Mouse (Mus musculus): ENCODE measurements around the gene Dnajb13. TPM values are rescaled to one million over a fixed set of nuclear protein-coding genes. Genes with fewer than 3 reads are reported as not detected.

The Dnajb13 gene
- total and polyA plus RNA-seq, 3 experiments: 2.0 to 3.6 TPM; not detected in 1

DNA sequence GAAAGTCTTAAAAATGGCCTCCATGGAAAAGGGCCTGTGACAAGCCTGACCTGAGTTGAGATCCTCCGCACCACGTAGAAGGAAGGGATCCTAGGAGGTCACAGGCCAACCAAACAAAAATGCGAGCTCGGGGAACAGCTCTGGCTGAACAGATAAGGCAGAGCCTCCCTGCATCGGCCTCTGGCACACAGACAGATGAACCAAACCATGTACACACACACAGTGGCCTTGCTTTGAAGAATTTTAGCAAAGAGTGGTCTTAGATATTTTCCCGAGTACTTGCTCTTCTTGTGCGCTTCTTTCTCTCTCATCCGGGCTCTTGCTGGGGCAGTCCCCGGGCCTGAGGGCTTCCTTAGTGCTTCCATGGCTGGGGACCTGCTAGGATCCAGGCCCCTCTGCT is 51.6 kb downstream of the Dnajb13 start:
- 0 out of 2 replicates have a peak overlapping the region, but pooled peaks have one; percentile 31 for H3K27ac ChIP-seq (ENCODE audit: control insufficient read depth, low read depth, low read length)
- no peak overlapping the region for H3K9ac ChIP-seq (ENCODE audit: control insufficient read depth, low read depth, low read length, poor library complexity, severe bottlenecking)
- no peaks in the 10 kb centered on the region for H3K27me3 ChIP-seq (ENCODE audit: control insufficient read depth in 1 of 2, insufficient read depth in 2 of 2, low read length in 2 of 2)
- peaks cover 0 to 49% of the 10 kb centered on the region in 2 experiments; a peak in 3 of 4 replicates for H3K36me3 ChIP-seq (ENCODE audit: control insufficient read depth in 1 of 2, insufficient read depth in 2 of 2, low read length in 2 of 2)
- H3K4me3 ChIP-seq (ENCODE audit: control insufficient read depth in 1 of 2, insufficient read depth in 1 of 2, low read depth in 2 of 2, low read length in 2 of 2): no peak overlapping the region
- peak; percentile 78 for DNase-seq (ENCODE audit: low read depth, low spot score)
- no peaks in the 10 kb centered on the region for H3K79me2 ChIP-seq (ENCODE audit: control insufficient read depth, insufficient read depth, low read length, poor library complexity)
- H3K9me3 ChIP-seq (replicated peaks; ENCODE audit: insufficient read depth, low read length): no peaks in the 10 kb centered on the region
- peaks cover 35 to 49% of the 10 kb centered on the region in 2 experiments for H3K4me1 ChIP-seq (ENCODE audit: control insufficient read depth in 1 of 2, insufficient read depth in 2 of 2, low read length in 2 of 2)
- TF ChIP-seq USF1 (IDR thresholded peaks at IDR 0.05; ENCODE audit: low read depth, low read length): no peak
- TF ChIP-seq ZMIZ1 (IDR thresholded peaks at IDR 0.05; ENCODE audit: low read depth, low read length): no peak
- no peak for TF ChIP-seq MAZ (IDR thresholded peaks at IDR 0.05; ENCODE audit: low read depth, low read length)
- no peak for TF ChIP-seq ZC3H11A (IDR thresholded peaks at IDR 0.05; ENCODE audit: low read depth, low read length)
- no peak for TF ChIP-seq MEF2A (IDR thresholded peaks at IDR 0.05; ENCODE audit: extremely low read depth, insufficient replicate concordance, low read depth, low read length, poor library complexity, severe bottlenecking)
- TF ChIP-seq EP300 (IDR thresholded peaks at IDR 0.05; ENCODE audit: low read depth in 1 of 2, low read length in 2 of 2): peak; percentile 60 to 64; a peak in 2 of 4 replicates
- TF ChIP-seq POLR2AphosphoS2 (IDR thresholded peaks at IDR 0.05; ENCODE audit: low read length): no peak
- TF ChIP-seq MAX (IDR thresholded peaks at IDR 0.05; ENCODE audit: low read length): no peak
- no peak for TF ChIP-seq UBTF (IDR thresholded peaks at IDR 0.05; ENCODE audit: borderline replicate concordance, insufficient read depth, low read depth, low read length)
- TF ChIP-seq RCOR1 (IDR thresholded peaks at IDR 0.05; ENCODE audit: low read depth, low read length): peak; percentile 44; the same call in 1 of the 2 replicates
- TF ChIP-seq BHLHE40 (IDR thresholded peaks at IDR 0.05; ENCODE audit: borderline replicate concordance, low read depth, low read length): no peak
- no peak for TF ChIP-seq ZNF384 (IDR thresholded peaks at IDR 0.05; ENCODE audit: low read depth, low read length)
- TF ChIP-seq SMC3 (IDR thresholded peaks at IDR 0.05; ENCODE audit: low read depth, low read length): no peak
- TF ChIP-seq POLR2AphosphoS5 (IDR thresholded peaks at IDR 0.05; ENCODE audit: borderline replicate concordance, low read depth, low read length): no peak
- no peak for TF ChIP-seq GABPA (IDR thresholded peaks at IDR 0.05; ENCODE audit: low read depth, low read length)
- TF ChIP-seq E2F4 (IDR thresholded peaks at IDR 0.05; ENCODE audit: borderline replicate concordance, low read depth, low read length): no peak
- no peak for TF ChIP-seq TBP (IDR thresholded peaks at IDR 0.05; ENCODE audit: low read depth, low read length)
- no peak for TF ChIP-seq POLR2A (IDR thresholded peaks at IDR 0.05; ENCODE audit: control insufficient read depth in 1 of 2, insufficient read depth in 1 of 2, low read depth in 1 of 2, low read length in 2 of 2, poor library complexity in 1 of 2)
- TF ChIP-seq TCF12 (IDR thresholded peaks at IDR 0.05; ENCODE audit: low read depth, low read length): peak; percentile 71
- no peak for TF ChIP-seq NELFE (IDR thresholded peaks at IDR 0.05; ENCODE audit: low read depth, low read length)
- peak; percentile 50; the same call in 1 of the 2 replicates for TF ChIP-seq ETS1 (IDR thresholded peaks at IDR 0.05; ENCODE audit: low read depth, low read length)
- no peak for TF ChIP-seq NRF1 (IDR thresholded peaks at IDR 0.05; ENCODE audit: insufficient read depth, low read depth, low read length, poor library complexity, severe bottlenecking)
- TF ChIP-seq GATA1 (IDR thresholded peaks at IDR 0.05; ENCODE audit: low read depth, low read length): peak; percentile 72
- TF ChIP-seq JUND (IDR thresholded peaks at IDR 0.05; ENCODE audit: low read depth, low read length): no peak
- TF ChIP-seq SIN3A (IDR thresholded peaks at IDR 0.05; ENCODE audit: low read length): 0 out of 2 replicates have a peak, but pooled peaks have one; percentile 46
- TF ChIP-seq MXI1 (IDR thresholded peaks at IDR 0.05; ENCODE audit: low read depth, low read length): no peak
- TF ChIP-seq CHD1 (IDR thresholded peaks at IDR 0.05; ENCODE audit: low read depth, low read length): no peak
- no peak for TF ChIP-seq KAT2A (conservative IDR thresholded peaks at IDR 0.05; ENCODE audit: low read depth, low read length)
- TF ChIP-seq MYB (IDR thresholded peaks at IDR 0.05; ENCODE audit: low read depth, low read length): no peak
- TF ChIP-seq ZKSCAN1 (IDR thresholded peaks at IDR 0.05; ENCODE audit: low read depth, low read length): no peak
- TF ChIP-seq TAL1 (IDR thresholded peaks at IDR 0.05; ENCODE audit: low read length): peak; percentile 76
- TF ChIP-seq MYC (IDR thresholded peaks at IDR 0.05; ENCODE audit: low read depth, low read length): no peak
- TF ChIP-seq CTCF (IDR thresholded peaks at IDR 0.05 in 2 of 3, conservative IDR thresholded peaks at IDR 0.05 in 1 of 3; ENCODE audit: control insufficient read depth in 1 of 3, insufficient read depth in 1 of 3, low read depth in 2 of 3, low read length in 3 of 3, poor library complexity in 1 of 3, severe bottlenecking in 1 of 3): no peak
- no peak for TF ChIP-seq HCFC1 (IDR thresholded peaks at IDR 0.05; ENCODE audit: low read depth, low read length)
- TF ChIP-seq ELF1 (IDR thresholded peaks at IDR 0.05; ENCODE audit: low read depth, low read length): no peak
- no peak for TF ChIP-seq MAFK (IDR thresholded peaks at IDR 0.05; ENCODE audit: borderline replicate concordance, low read depth, low read length)
- no peak for TF ChIP-seq RAD21 (IDR thresholded peaks at IDR 0.05; ENCODE audit: low read depth, low read length)
- no peak for TF ChIP-seq CHD2 (IDR thresholded peaks at IDR 0.05; ENCODE audit: low read length)

All from MEL (cell line).